Mouse (Mus musculus): ENCODE results near the gene Agbl5.

- TF ChIP-seq POLR2A (IDR thresholded peaks at IDR 0.05; ENCODE audit: low read depth, low read length), result no peak
- TF ChIP-seq CTCF (conservative IDR thresholded peaks at IDR 0.05; ENCODE audit: insufficient read depth, insufficient read length, low read depth, low read length), result no peak
Measured at GRCm38 (mm10) chr5:30920621-30921020, 32.1 kb downstream of the Agbl5 start.
